Mouse (Mus musculus) testis, adult 2 months (tissue): ENCODE measurements at regions not wholly inside any gene's neighbourhood (a gene's known extent, or its start where the extent isn't known, plus 50 kb on each side); places are given as distances from the start of the nearest gene placed in this dataset.

ENCODE experiments used
- CTCF ChIP-seq: fragments of 200-500 bp; IDR thresholded peaks from 2 replicates; pipeline ENCODE4 v1.5.1; 2012; ENCODE audit warnings: low read depth, mild to moderate bottlenecking, inconsistent platforms, low read length, moderate library complexity; ENCODE audit not compliant: control insufficient read depth, insufficient read depth, insufficient replicate concordance
- POLR2A ChIP-seq: fragments of 200-500 bp; IDR thresholded peaks from 2 replicates; pipeline ENCODE4 v1.6.1; 2012; ENCODE audit warnings: low read depth, mild to moderate bottlenecking, inconsistent platforms, low read length, moderate library complexity; ENCODE audit not compliant: control insufficient read depth

- TF ChIP-seq CTCF = no peak
- TF ChIP-seq POLR2A = no peak
Observed at GRCm38 (mm10) chr3:103436902-103437603, 138.0 kb upstream of the Syt6 start.
